Mouse (Mus musculus): ENCODE results near the gene Zfp811. TPM values are rescaled to one million over a fixed set of nuclear protein-coding genes. Genes with fewer than 3 reads are reported as not detected.
A peak's percentile ranks its signal among the peaks of the same experiment; 100 is the strongest.
"Not testable (repeated sequence)": the region's sequence is repeated elsewhere in the genome, so short reads cannot be mapped to it uniquely, and the experiment has no call there.

The Zfp811 gene
- 43.9 and 54.3 TPM in 2 replicates for polyA plus RNA-seq (2014; fragmentation: Nextera tagmentation; extraction: Ambion mirVana)

- Histone ChIP-seq H3K27ac (replicated peaks; ENCODE audit: low read depth, low read length) (peak within 1 kb of the TSS; percentile 95), H3K9ac (replicated peaks; ENCODE audit: low read length) (peak within 1 kb of the TSS; percentile 93), H3K9me3 (ENCODE audit: control insufficient read depth, low read length) (no peaks in the 10 kb centered on the region), H3K36me3 (ENCODE audit: control insufficient read depth, insufficient read depth, low read length) (no peaks in the 10 kb centered on the region), H3K4me2 (ENCODE audit: low read length) (peak within 1 kb of the TSS; percentile 72), H3K4me1 (ENCODE audit: control insufficient read depth, insufficient read depth, low read length) (peaks cover 19% of the 10 kb centered on the region), H3K27me3 (ENCODE audit: control insufficient read depth, insufficient read depth, low read length) (no peaks in the 10 kb centered on the region), H3K4me3 (replicated peaks; ENCODE audit: low read depth, low read length) (peak within 1 kb of the TSS; percentile 70)
- DNase-seq = peak; percentile 92
- 0% methylated on average over 17 of the region's 17 CpGs for WGBS
- ATAC-seq (ENCODE audit: low FRiP score, low TSS enrichment) = peak; percentile 91
These were observed at the start of gene Zfp811 for GRCm38 (mm10) chr17:32809544-32810374. Gene Zfp811, minus strand, starts transcription at chr17:32809931.

GRCm38 (mm10) chr17:32856713-32857112 is 47.0 kb upstream of the Zfp811 start:
- not testable (repeated sequence) for H3K27me3 ChIP-seq (ENCODE audit: control insufficient read depth, insufficient read depth, low read length)

GRCm38 (mm10) chr17:32851581-32851980 is 41.9 kb upstream of the Zfp811 start:
- Histone ChIP-seq H3K36me3 (ENCODE audit: control insufficient read depth, insufficient read depth, low read length) (no peaks in the 10 kb centered on the region), H3K4me3 (replicated peaks; ENCODE audit: low read depth, low read length) (no peak overlapping the region), H3K27ac (replicated peaks; ENCODE audit: low read depth, low read length) (no peak overlapping the region), H3K9me3 (ENCODE audit: control insufficient read depth, low read length) (no peaks in the 10 kb centered on the region), H3K4me2 (ENCODE audit: low read length) (no peak overlapping the region), H3K27me3 (ENCODE audit: control insufficient read depth, insufficient read depth, low read length) (no peaks in the 10 kb centered on the region), H3K9ac (replicated peaks; ENCODE audit: low read length) (no peak overlapping the region), H3K4me1 (ENCODE audit: control insufficient read depth, insufficient read depth, low read length) (no peaks in the 10 kb centered on the region)
- WGBS = 22% methylated on average over 7 of the region's 7 CpGs
- DNase-seq (no peak), ATAC-seq (ENCODE audit: low FRiP score, low TSS enrichment) (no peak)

More at GRCm38 (mm10) chr17:32856713-32857112, 47.0 kb upstream of the Zfp811 start:
- H3K4me2 ChIP-seq (ENCODE audit: low read length); DNase-seq; H3K4me3 ChIP-seq (replicated peaks; ENCODE audit: low read depth, low read length); H3K9me3 ChIP-seq (ENCODE audit: control insufficient read depth, low read length); H3K4me1 ChIP-seq (ENCODE audit: control insufficient read depth, insufficient read depth, low read length); H3K9ac ChIP-seq (replicated peaks; ENCODE audit: low read length); H3K27ac ChIP-seq (replicated peaks; ENCODE audit: low read depth, low read length); H3K36me3 ChIP-seq (ENCODE audit: control insufficient read depth, insufficient read depth, low read length); ATAC-seq (ENCODE audit: low FRiP score, low TSS enrichment): not testable (repeated sequence)
- WGBS = 82% methylated on average over 2 of the region's 6 CpGs

GRCm38 (mm10) chr17:32841388-32841787 is 31.7 kb upstream of the Zfp811 start:
- DNase-seq (no peak), ATAC-seq (ENCODE audit: low FRiP score, low TSS enrichment) (no peak)
- H3K9ac ChIP-seq (replicated peaks; ENCODE audit: low read length) = no peak overlapping the region
- H3K36me3 ChIP-seq (ENCODE audit: control insufficient read depth, insufficient read depth, low read length) = no peaks in the 10 kb centered on the region
- H3K27me3 ChIP-seq (ENCODE audit: control insufficient read depth, insufficient read depth, low read length) = no peaks in the 10 kb centered on the region
- 0 out of 2 replicates have a peak, but pooled peaks cover 5% of the 10 kb centered on the region for H3K9me3 ChIP-seq (ENCODE audit: control insufficient read depth, low read length)
- no peak overlapping the region for H3K4me3 ChIP-seq (replicated peaks; ENCODE audit: low read depth, low read length)
- H3K4me2 ChIP-seq (ENCODE audit: low read length) = no peak overlapping the region
- H3K27ac ChIP-seq (replicated peaks; ENCODE audit: low read depth, low read length) = no peak overlapping the region
- H3K4me1 ChIP-seq (ENCODE audit: control insufficient read depth, insufficient read depth, low read length) = no peaks in the 10 kb centered on the region
- 33% methylated on average over 2 of the region's 2 CpGs for WGBS

GRCm38 (mm10) chr17:32839083-32839802 is 29.5 kb upstream of the Zfp811 start:
- Histone ChIP-seq H3K27me3 (ENCODE audit: control insufficient read depth, insufficient read depth, low read length) (no peaks in the 10 kb centered on the region), H3K4me2 (ENCODE audit: low read length) (no peak overlapping the region), H3K9ac (replicated peaks; ENCODE audit: low read length) (no peak overlapping the region), H3K4me1 (ENCODE audit: control insufficient read depth, insufficient read depth, low read length) (no peaks in the 10 kb centered on the region), H3K36me3 (ENCODE audit: control insufficient read depth, insufficient read depth, low read length) (no peaks in the 10 kb centered on the region), H3K27ac (replicated peaks; ENCODE audit: low read depth, low read length) (no peak overlapping the region), H3K4me3 (replicated peaks; ENCODE audit: low read depth, low read length) (no peak overlapping the region), H3K9me3 (ENCODE audit: control insufficient read depth, low read length) (0 out of 2 replicates have a peak, but pooled peaks cover 5% of the 10 kb centered on the region)
- 50% methylated on average over 15 of the region's 15 CpGs for WGBS
- ATAC-seq (ENCODE audit: low FRiP score, low TSS enrichment) = no peak
- DNase-seq = no peak

GRCm38 (mm10) chr17:32830418-32830782 is 20.7 kb upstream of the Zfp811 start:
- no peak for ATAC-seq (ENCODE audit: low FRiP score, low TSS enrichment)
- WGBS = 37% methylated on average over 3 of the region's 3 CpGs
- peak overlapping the region; percentile 74 for H3K4me3 ChIP-seq (replicated peaks; ENCODE audit: low read depth, low read length)
- H3K9ac ChIP-seq (replicated peaks; ENCODE audit: low read length) = no peak overlapping the region; the same call in 1 of the 2 replicates
- H3K4me2 ChIP-seq (ENCODE audit: low read length) = peak overlapping the region; percentile 88
- H3K4me1 ChIP-seq (ENCODE audit: control insufficient read depth, insufficient read depth, low read length) = peaks cover 11% of the 10 kb centered on the region
- H3K27me3 ChIP-seq (ENCODE audit: control insufficient read depth, insufficient read depth, low read length) = no peaks in the 10 kb centered on the region
- H3K27ac ChIP-seq (replicated peaks; ENCODE audit: low read depth, low read length) = no peak overlapping the region
- H3K9me3 ChIP-seq (ENCODE audit: control insufficient read depth, low read length) = no peaks in the 10 kb centered on the region
- peaks cover 9% of the 10 kb centered on the region; the same call in 1 of the 2 replicates for H3K36me3 ChIP-seq (ENCODE audit: control insufficient read depth, insufficient read depth, low read length)
- DNase-seq = no peak

- DNase-seq (peak; percentile 95), ATAC-seq (ENCODE audit: low FRiP score, low TSS enrichment) (peak; percentile 98)
- Histone ChIP-seq H3K36me3 (ENCODE audit: control insufficient read depth, insufficient read depth, low read length) (peaks cover 13% of the 10 kb centered on the region), H3K27me3 (ENCODE audit: control insufficient read depth, insufficient read depth, low read length) (no peaks in the 10 kb centered on the region), H3K4me2 (ENCODE audit: low read length) (peak within 1 kb of the TSS; percentile 88), H3K4me3 (replicated peaks; ENCODE audit: low read depth, low read length) (peak within 1 kb of the TSS; percentile 74), H3K9ac (replicated peaks; ENCODE audit: low read length) (peak within 1 kb of the TSS; percentile 93), H3K4me1 (ENCODE audit: control insufficient read depth, insufficient read depth, low read length) (peaks cover 11% of the 10 kb centered on the region), H3K9me3 (ENCODE audit: control insufficient read depth, low read length) (no peaks in the 10 kb centered on the region), H3K27ac (replicated peaks; ENCODE audit: low read depth, low read length) (peak within 1 kb of the TSS; percentile 87)
- 2% methylated on average over 35 of the region's 35 CpGs for WGBS
These were observed 20.0 kb upstream of the Zfp811 start, which contains the start of gene Zfp799 for GRCm38 (mm10) chr17:32829540-32830417. Gene Zfp799, minus strand, starts transcription at chr17:32830261.
